Mouse (Mus musculus) MEL (cell line): ENCODE measurements around the gene Prr15.

Experiments
- CTCF ChIP-seq, 3 experiments: IDR thresholded peaks in 2 of 3; conservative IDR thresholded peaks in 1 of 3; 2 replicates each; pipeline ENCODE4 v1.5.1; 2011 to 2012; ENCODE audit warnings: low read length in 3 of 3, low read depth in 2 of 3, mild to moderate bottlenecking in 2 of 3, improper control_type of control experiment in 1 of 3, inconsistent platforms in 1 of 3, mixed read lengths in 1 of 3, moderate library complexity in 1 of 3; ENCODE audit not compliant: control insufficient read depth in 1 of 3, insufficient read depth in 1 of 3, poor library complexity in 1 of 3, severe bottlenecking in 1 of 3
- HCFC1 ChIP-seq: IDR thresholded peaks from 2 replicates; pipeline ENCODE4 v1.6.1; 2012; ENCODE audit warnings: low read depth, mild to moderate bottlenecking, inconsistent platforms, low read length, improper control_type of control experiment, moderate library complexity
- MAX ChIP-seq: IDR thresholded peaks from 2 replicates; pipeline ENCODE4 v1.6.1; 2011; ENCODE audit warnings: low read length, improper control_type of control experiment
- POLR2AphosphoS2 ChIP-seq: IDR thresholded peaks from 2 replicates; pipeline ENCODE4 v1.6.1; 2011; ENCODE audit warnings: low read length, improper control_type of control experiment
- RCOR1 ChIP-seq: IDR thresholded peaks from 2 replicates; pipeline ENCODE4 v1.6.1; 2012; ENCODE audit warnings: low read depth, mild to moderate bottlenecking, inconsistent platforms, low read length, improper control_type of control experiment
- SIN3A ChIP-seq: IDR thresholded peaks from 2 replicates; pipeline ENCODE4 v1.6.1; 2012; ENCODE audit warnings: low read length, improper control_type of control experiment, inconsistent platforms
- USF1 ChIP-seq: IDR thresholded peaks from 2 replicates; pipeline ENCODE4 v1.6.1; 2014; ENCODE audit warnings: low read depth, mild to moderate bottlenecking, inconsistent platforms, low read length, improper control_type of control experiment, moderate library complexity
- ZC3H11A ChIP-seq: IDR thresholded peaks from 2 replicates; pipeline ENCODE4 v1.6.1; 2012; ENCODE audit warnings: low read depth, mild to moderate bottlenecking, inconsistent platforms, low read length, improper control_type of control experiment
- ZNF384 ChIP-seq: IDR thresholded peaks from 2 replicates; pipeline ENCODE4 v1.6.1; 2012; ENCODE audit warnings: low read depth, mild to moderate bottlenecking, inconsistent platforms, low read length, improper control_type of control experiment

GRCm38 (mm10) chr6:54355626-54356025 is 30.0 kb downstream of the Prr15 start:
- TF ChIP-seq HCFC1 = no peak
- TF ChIP-seq CTCF (IDR thresholded peaks at IDR 0.05 in 2 of 3, conservative IDR thresholded peaks at IDR 0.05 in 1 of 3; ENCODE audit: control insufficient read depth in 1 of 3, insufficient read depth in 1 of 3, low read depth in 2 of 3, low read length in 3 of 3, poor library complexity in 1 of 3, severe bottlenecking in 1 of 3) = no peak
- no peak for TF ChIP-seq ZC3H11A
- no peak for TF ChIP-seq USF1
- TF ChIP-seq MAX = no peak
- TF ChIP-seq SIN3A = no peak
- no peak for TF ChIP-seq RCOR1
- TF ChIP-seq ZNF384 = no peak
- no peak for TF ChIP-seq POLR2AphosphoS2
